8 mouse cellular contexts compared by ENCODE assay signal in genomic region chr3:90254419-90255193, GRCm38 (mm10). TPM values are rescaled to one million over a fixed set of nuclear protein-coding genes. Genes with fewer than 3 reads are reported as not detected.
DNase-seq lines count a peak whose midpoint lies in the region; ATAC-seq lines count a peak whose summit lies in the region.

No protein-coding gene starts in this region.

- peak; percentile 17; the same call in 1 of the 2 replicates for ATAC-seq in cerebellum, adult (ENCODE audit: insufficient number of reproducible peaks, low FRiP score, low TSS enrichment)
- ATAC-seq in hindbrain, embryonic 13.5 days (ENCODE audit: low FRiP score), result peak; percentile 71

- peaks cover 44% of the 10 kb centered on the region for H3K36me3 ChIP-seq in hindbrain, embryonic 13.5 days

- H3K27ac ChIP-seq in hindbrain, embryonic 13.5 days, result peak overlapping the region; percentile 91

- peak overlapping the region; percentile 96 for H3K9ac ChIP-seq in hindbrain, embryonic 13.5 days

- under 1% methylated on average over 41 of the region's 41 CpGs for WGBS in hindbrain, embryonic 13.5 days

- H3K4me1 ChIP-seq in hindbrain, embryonic 13.5 days (replicated peaks), result peaks cover 39% of the 10 kb centered on the region

- peak overlapping the region; percentile 91 for H3K4me3 ChIP-seq in hindbrain, embryonic 13.5 days

- no peaks in the 10 kb centered on the region for H3K9me3 ChIP-seq in hindbrain, embryonic 13.5 days

- H3K27me3 ChIP-seq in hindbrain, embryonic 13.5 days, result no peaks in the 10 kb centered on the region

- DNase-seq in cerebellum, postnatal 14 days, result no peak
- DNase-seq in thymus, postnatal 0 days (ENCODE audit: low spot score), result peak; percentile 40
- no peak for DNase-seq in thymus, postnatal 4 days
- peak; percentile 34 for DNase-seq in lung, postnatal 25 days (ENCODE audit: low spot score)
- DNase-seq in thymus, postnatal 14 days, result peak; percentile 39
- DNase-seq in gastrocnemius, postnatal 10 days, result no peak

- peak overlapping the region; percentile 78 for H3K4me2 ChIP-seq in hindbrain, embryonic 13.5 days

RNA-seq across cellular contexts. Expression of gene Crtc2, which starts 0.6 kb away (rescaled TPM):
- 16.1 and 21.1 TPM in 2 replicates for polyA plus RNA-seq in thymus, postnatal 0 days (2015; fragmentation: Nextera tagmentation; extraction: Ambion mirVana)
- polyA plus RNA-seq in hindbrain, embryonic 13.5 days (2015; fragmentation: Nextera tagmentation; extraction: Ambion mirVana), result 18.8 and 19.8 TPM in 2 replicates
- 10 to 100 TPM; 15.1 to 18.0 TPM for total RNA-seq in gastrocnemius, postnatal 10 days (2021)

RNA-seq across cellular contexts. Expression of gene Slc39a1, which starts 6.6 kb away (rescaled TPM):
- polyA plus RNA-seq in thymus, postnatal 0 days (2015; fragmentation: Nextera tagmentation; extraction: Ambion mirVana), result 92.7 and 96.1 TPM in 2 replicates
- 52.7 and 54.9 TPM in 2 replicates for polyA plus RNA-seq in hindbrain, embryonic 13.5 days (2015; fragmentation: Nextera tagmentation; extraction: Ambion mirVana)
- total RNA-seq in gastrocnemius, postnatal 10 days (2021), result 10 to 100 TPM; 68.7 to 77.9 TPM

RNA-seq across cellular contexts. Expression of gene Dennd4b, which starts 10.4 kb away (rescaled TPM):
- 9.4 TPM in 2 replicates for polyA plus RNA-seq in thymus, postnatal 0 days (2015; fragmentation: Nextera tagmentation; extraction: Ambion mirVana)
- 4.6 and 5.7 TPM in 2 replicates for polyA plus RNA-seq in hindbrain, embryonic 13.5 days (2015; fragmentation: Nextera tagmentation; extraction: Ambion mirVana)
- 10 to 100 TPM; 36.0 to 38.9 TPM for total RNA-seq in gastrocnemius, postnatal 10 days (2021)

RNA-seq across cellular contexts. Expression of gene Creb3l4, which starts 11.3 kb away (rescaled TPM):
- polyA plus RNA-seq in thymus, postnatal 0 days (2015; fragmentation: Nextera tagmentation; extraction: Ambion mirVana), result 3.3 and 3.9 TPM in 2 replicates
- polyA plus RNA-seq in hindbrain, embryonic 13.5 days (2015; fragmentation: Nextera tagmentation; extraction: Ambion mirVana), result 3.0 TPM in 2 replicates
- under 1 TPM in 1 of 2 experiments, not detected in 1; 0.49 TPM for total RNA-seq in gastrocnemius, postnatal 10 days (2021)

RNA-seq across cellular contexts. Expression of gene Jtb, which starts 23.2 kb away (rescaled TPM):
- 169 and 171 TPM in 2 replicates for polyA plus RNA-seq in thymus, postnatal 0 days (2015; fragmentation: Nextera tagmentation; extraction: Ambion mirVana)
- 87.8 and 96.1 TPM in 2 replicates for polyA plus RNA-seq in hindbrain, embryonic 13.5 days (2015; fragmentation: Nextera tagmentation; extraction: Ambion mirVana)
- total RNA-seq in gastrocnemius, postnatal 10 days (2021), result 10 to 100 TPM; 48.6 to 52.8 TPM

Comparison
In these comparisons a context has a peak if more than half of its experiments do, and no peak if none do; other contexts are left out.
1. DNase-seq: peak in thymus, postnatal 0 days (single experiment), lung, postnatal 25 days (single experiment) and thymus, postnatal 14 days (single experiment); none in cerebellum, postnatal 14 days (0 of 2), thymus, postnatal 4 days (single experiment) and gastrocnemius, postnatal 10 days (single experiment).